Mouse (Mus musculus): ENCODE data around the gene Wwc1.
A peak's percentile ranks its signal among the peaks of the same experiment; 100 is the strongest.

Gene Wwc1

GRCm38 (mm10) chr11:35980411-35980917, at the start of gene Wwc1:
Gene Wwc1 (minus strand): TSS chr11:35980527.
- DNase-seq (ENCODE audit: low spot score): peak; percentile 68

DNA sequence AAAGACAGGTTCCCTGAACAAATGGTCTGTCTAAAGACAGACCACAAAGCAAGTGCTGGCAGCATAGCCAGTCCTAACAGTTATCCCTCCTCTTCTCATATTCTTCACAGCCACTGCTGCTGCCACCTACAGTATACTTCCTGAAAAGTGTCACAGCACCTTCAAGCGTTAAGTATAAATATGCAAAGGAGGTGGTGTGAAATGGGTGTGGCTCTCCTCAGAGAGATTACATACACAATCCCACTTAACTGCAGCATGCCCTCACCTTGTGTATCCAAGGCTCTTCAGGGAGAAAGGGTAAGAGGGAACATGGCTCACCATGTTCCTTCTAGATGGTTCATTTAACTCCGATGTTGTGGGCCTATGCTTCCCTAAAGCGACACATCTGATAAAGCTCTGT, 39.7 kb upstream of the Wwc1 start:
- DNase-seq (ENCODE audit: low spot score): no peak

GRCm38 (mm10) chr11:36013179-36013578, 32.9 kb upstream of the Wwc1 start:
- DNase-seq (ENCODE audit: low spot score): no peak

DNA sequence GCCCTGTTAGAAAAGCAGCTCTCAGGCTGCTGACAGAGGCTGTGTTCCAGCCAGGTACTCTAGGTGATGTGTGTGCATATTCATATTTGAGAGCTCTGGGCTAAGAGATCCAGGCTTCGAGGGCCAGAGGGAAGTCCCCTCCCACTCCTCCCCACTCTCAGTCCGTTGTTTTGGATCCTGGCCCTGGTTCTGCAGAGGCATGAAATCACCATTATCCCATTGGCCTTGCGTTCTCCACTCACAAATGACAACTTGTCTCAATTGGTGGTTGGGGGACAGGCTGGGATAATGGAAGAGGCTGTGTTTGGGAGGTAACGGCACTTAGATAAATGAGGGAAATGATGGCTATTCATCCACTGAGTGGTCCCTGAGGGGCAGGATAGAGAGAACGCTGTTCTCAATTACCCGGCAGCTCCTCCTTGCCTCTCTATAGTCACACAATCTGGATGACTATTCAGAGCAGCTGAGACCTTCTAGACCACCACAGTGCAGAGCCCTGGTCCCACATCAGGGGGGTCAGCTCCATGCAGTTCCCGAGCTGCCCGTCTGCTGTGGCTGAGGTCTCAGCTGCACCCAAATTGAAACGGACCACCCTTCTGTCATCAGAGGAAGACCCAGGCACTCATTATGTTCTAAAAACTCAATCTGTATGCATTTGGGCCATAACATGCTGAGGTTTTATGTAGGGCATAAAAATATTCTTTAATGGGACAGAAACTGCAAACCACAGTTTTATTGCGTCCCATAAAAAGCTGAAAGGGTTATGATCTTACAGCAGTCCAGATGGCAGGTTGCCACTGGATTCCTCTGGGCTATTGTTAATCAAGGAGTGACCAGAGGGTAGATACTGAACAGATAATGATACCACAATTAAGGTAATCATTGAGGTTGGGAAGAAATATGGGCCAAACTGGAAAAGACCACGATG, 29.2 kb upstream of the Wwc1 start:
- DNase-seq (ENCODE audit: low spot score): no peak

GRCm38 (mm10) chr11:36002900-36003299, 22.6 kb upstream of the Wwc1 start:
- DNase-seq (ENCODE audit: low spot score): no peak

GRCm38 (mm10) chr11:36001282-36001970, 21.1 kb upstream of the Wwc1 start:
- DNase-seq (ENCODE audit: low spot score): peak; percentile 81

DNA sequence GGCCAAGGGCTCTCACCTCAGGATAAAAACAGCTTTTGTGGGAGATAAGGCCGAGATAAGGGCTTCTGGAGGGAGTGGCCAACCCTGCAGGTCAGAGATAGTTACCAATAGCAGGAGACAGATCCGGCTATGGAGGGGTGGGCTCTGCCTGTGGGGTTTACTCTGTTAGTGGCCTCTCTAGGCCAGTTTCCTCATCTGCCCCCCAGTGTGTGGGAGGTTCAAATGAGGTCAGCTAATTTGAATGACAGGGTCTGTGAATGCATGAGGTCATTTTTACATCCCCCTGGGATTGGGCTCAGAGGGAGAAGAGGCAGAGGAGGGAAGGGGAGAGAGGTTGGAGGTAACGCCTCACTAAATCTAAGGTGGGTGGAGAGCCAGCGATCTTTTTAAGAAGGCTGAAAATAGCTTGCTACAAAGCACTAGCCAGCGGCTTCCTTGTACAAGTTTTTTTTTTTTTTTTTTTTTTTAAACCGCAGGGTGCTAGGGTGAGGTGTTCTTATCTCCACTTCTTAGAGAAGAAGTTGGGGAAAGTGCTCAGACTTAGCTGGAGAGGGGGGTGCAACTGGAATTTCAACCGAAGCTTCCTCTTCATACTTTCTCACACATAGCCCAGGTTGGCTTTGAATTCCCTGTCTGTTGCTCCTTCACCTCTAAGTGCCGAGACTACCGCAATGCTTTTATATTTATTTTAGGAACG, 20.4 kb upstream of the Wwc1 start:
- DNase-seq (ENCODE audit: low spot score): no peak

DNA sequence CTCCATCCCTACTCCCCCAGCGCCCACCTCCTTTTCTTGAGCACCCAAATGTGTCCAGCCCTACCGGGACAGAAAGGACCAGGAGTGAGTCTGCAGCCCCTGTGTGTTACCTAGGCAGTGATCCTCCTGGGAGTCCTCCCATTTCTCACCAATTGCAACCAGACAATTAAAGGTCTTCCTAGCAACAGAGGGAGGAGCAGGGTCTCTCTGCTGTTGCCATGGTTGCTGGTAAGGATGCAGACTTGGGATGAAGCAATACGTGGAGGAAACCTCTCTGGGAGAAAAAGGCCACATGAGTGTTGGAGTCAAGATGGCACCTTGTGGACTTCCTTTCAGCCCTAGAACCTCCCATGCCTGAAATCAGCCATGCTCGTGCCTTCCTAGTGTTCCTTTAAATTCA, 19.7 kb upstream of the Wwc1 start:
- DNase-seq (ENCODE audit: low spot score): no peak

DNA sequence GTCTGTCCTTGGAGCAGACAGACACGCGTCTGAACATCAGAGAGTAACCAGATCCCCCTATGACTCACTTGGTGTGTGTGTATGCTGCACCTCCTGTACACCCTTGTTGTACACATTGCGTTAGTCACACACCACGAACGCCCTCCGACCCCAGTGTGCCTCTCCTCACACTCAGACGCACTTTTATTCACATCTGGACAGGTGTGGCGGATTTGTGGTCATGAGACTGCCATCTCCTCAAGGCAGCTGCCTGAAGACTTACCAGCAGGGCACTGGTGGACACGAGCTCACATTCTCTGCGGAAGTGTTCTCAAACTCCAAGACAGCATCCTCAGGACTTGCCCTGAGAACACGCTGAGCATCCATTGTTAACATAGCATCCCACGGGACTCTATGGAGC, 17.7 kb upstream of the Wwc1 start:
- no peak for DNase-seq (ENCODE audit: low spot score)

DNA sequence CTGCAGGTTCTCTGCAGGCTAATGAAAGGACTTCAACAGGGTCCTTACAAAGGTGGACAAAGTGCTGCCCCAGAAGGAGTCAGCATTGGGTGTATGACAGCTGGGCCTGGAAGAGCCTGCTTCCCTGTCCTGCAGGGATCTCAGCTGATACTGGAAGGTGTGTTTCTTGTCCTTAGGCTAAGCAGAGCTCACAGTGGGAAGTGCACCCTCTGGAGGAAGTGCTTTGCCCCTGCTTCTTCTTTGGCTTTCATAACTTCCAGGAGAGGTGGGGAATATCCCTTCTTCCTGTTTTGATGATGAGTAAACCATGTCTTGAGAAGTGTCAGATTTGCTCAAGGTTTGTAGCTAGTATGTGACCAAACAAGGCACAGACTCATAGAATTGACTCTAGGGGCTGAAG, 15.0 kb upstream of the Wwc1 start:
- DNase-seq (ENCODE audit: low spot score): no peak

GRCm38 (mm10) chr11:35991846-35992245, 11.5 kb upstream of the Wwc1 start:
- no peak for DNase-seq (ENCODE audit: low spot score)

DNA sequence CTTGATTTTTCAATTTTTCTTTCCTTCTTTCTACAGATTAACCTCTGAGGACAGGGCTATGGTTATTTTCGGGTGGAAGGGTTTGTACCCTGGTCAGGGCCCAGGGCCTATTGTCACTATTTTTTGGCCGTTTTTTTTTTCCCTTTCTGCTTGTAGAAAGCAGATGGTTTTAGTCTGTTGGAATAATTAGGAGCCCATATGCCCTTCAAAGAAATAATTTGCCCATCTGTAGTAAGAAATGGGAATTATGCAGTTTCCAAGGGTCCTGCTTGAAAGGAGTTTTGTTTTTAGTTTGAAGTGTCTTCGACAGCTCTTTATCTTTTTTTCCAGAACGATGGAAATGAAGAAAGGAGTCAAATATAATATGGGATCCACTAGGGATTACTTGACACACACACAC, 9.6 kb upstream of the Wwc1 start:
- DNase-seq (ENCODE audit: low spot score): no peak

DNA sequence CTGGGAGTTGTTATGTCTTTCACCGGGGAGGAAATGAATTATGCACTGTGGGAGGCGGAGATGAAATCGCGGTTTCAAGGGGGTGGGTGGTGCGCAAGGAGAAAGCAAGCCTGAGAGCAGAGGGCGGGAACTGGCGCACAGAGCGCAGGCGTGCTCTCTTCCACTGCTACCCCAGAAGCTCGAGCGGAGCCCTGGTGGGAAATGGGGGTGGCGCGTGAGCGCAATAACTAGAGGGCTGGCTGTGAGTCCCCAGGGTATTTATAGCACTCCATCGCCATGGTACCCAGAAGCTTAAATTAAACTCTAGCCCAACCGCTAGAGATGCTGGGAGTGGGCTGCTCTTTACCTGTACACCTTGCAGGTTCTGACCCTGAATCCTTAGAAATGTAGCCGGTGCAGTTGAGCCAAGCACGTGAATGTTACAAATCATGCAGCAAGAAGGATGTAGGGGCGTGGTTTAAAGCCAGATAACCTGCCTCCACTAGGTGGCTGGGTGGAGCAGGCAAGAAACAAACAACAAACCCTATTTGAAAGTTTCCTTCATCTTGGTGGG, 5.6 kb upstream of the Wwc1 start:
- DNase-seq (ENCODE audit: low spot score): peak; percentile 30

- no peak for DNase-seq (ENCODE audit: low spot score)
Observed at GRCm38 (mm10) chr11:35982734-35983133, 2.4 kb upstream of the Wwc1 start.

- no peak for DNase-seq (ENCODE audit: low spot score)
Observed at GRCm38 (mm10) chr11:35979733-35980410, 455 bp downstream of the Wwc1 start.

DNA sequence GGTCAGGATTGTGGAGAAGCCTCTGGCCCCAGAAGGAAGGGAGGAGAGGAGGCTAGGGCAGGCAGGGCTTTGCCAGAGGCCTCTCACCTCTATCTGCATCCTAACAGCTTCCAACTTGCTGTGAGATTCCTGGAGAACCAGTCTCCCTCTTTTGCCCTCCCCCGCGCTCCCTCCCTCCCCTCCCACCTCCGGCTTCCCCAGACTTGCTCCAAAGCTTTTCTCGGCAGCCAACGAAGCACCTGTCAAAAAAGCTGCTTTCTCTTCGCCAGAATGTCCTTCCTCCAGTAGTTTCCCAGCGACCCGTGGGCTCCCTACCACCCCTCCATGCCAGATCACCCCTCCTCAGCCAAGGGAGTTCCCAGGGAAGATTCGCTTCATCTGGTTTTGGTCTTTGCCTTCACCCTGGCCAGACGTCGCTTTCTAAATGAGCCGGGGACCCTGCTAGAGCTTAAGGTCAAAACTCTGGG, 1.0 kb downstream of the Wwc1 start:
- DNase-seq (ENCODE audit: low spot score): no peak

- no peak for DNase-seq (ENCODE audit: low spot score)
Observed at GRCm38 (mm10) chr11:35977796-35978195, 2.5 kb downstream of the Wwc1 start.

DNA sequence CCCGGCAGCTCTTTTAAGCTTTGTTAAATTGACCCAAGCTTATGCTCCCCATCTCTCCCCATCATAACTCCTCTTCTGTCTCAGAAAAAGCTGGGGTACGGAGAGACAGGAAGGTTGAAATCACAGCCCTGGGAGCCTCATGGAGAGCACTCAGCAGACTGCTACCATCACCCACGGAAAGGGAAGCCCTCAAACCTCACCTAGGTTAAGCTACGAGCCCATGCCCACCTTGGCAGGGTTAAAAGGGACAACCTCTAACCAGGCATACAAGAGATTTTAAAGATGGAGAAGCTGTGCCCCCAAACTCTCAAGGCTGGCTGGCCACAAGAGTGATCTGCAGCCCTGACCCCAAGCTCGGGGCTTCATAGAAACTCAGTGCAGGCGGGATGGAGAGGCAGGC, 3.2 kb downstream of the Wwc1 start:
- DNase-seq (ENCODE audit: low spot score): no peak

- no peak for DNase-seq (ENCODE audit: low spot score)
Observed at GRCm38 (mm10) chr11:35976482-35976881, 3.8 kb downstream of the Wwc1 start.

- DNase-seq (ENCODE audit: low spot score): no peak
Observed at GRCm38 (mm10) chr11:35974632-35975450, 5.5 kb downstream of the Wwc1 start.

DNA sequence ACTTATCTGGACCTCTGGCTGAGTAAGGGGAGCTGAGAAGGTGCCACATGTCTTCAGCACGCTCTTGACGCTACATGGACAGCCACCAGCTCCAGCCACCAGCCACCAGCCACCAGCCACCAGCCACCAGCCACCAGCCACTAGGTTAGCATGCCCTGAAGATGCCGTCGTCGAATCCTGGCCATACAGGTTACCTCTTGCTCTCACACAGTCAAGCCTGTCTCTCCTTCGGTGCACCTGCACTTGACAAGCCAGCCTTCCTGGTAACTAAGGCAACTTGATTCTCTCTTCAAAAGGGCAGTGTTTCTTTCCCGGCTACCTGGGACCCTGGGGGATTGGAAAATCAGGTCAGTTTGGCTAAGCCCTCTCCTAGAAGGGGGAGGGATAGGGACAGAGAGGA, 7.2 kb downstream of the Wwc1 start:
- DNase-seq (ENCODE audit: low spot score): no peak

All from ovary, postnatal 36 days (tissue).